Mouse (Mus musculus): ENCODE data around the gene 4930426L09Rik. TPM values are rescaled to one million over a fixed set of nuclear protein-coding genes. Genes with fewer than 3 reads are reported as not detected.

4930426L09Rik gene
- polyA plus RNA-seq, 1 experiment from 2014 or later = 0.23 TPM

- H3K4me2 ChIP-seq = no peak overlapping the region
- H3K4me1 ChIP-seq = 0 out of 2 replicates have a peak, but pooled peaks cover 4% of the 10 kb centered on the region
- 54% methylated on average over 4 of the region's 4 CpGs for WGBS
- ATAC-seq (ENCODE audit: insufficient read depth, low FRiP score, low read depth) = no peak
- no peaks in the 10 kb centered on the region for H3K9me3 ChIP-seq
- no peaks in the 10 kb centered on the region for H3K27me3 ChIP-seq (replicated peaks)
- no peak overlapping the region for H3K4me3 ChIP-seq (replicated peaks)
- H3K9ac ChIP-seq = no peak overlapping the region
- H3K36me3 ChIP-seq = no peaks in the 10 kb centered on the region
- H3K27ac ChIP-seq = no peak overlapping the region
These were observed 23.1 kb upstream of the 4930426L09Rik start for GRCm38 (mm10) chr2:18974882-18975645.

GRCm38 (mm10) chr2:18976175-18976574, 22.0 kb upstream of the 4930426L09Rik start:
- H3K9ac ChIP-seq = no peak overlapping the region
- H3K4me3 ChIP-seq (replicated peaks) = no peak overlapping the region
- 0 out of 2 replicates have a peak, but pooled peaks cover 4% of the 10 kb centered on the region for H3K4me1 ChIP-seq
- WGBS = 82% methylated on average over 2 of the region's 2 CpGs
- H3K36me3 ChIP-seq = no peaks in the 10 kb centered on the region
- H3K27ac ChIP-seq = no peak overlapping the region
- H3K4me2 ChIP-seq = no peak overlapping the region
- ATAC-seq (ENCODE audit: insufficient read depth, low FRiP score, low read depth) = no peak
- no peaks in the 10 kb centered on the region for H3K9me3 ChIP-seq
- no peaks in the 10 kb centered on the region for H3K27me3 ChIP-seq (replicated peaks)

- Histone ChIP-seq H3K4me3 (replicated peaks) (no peak overlapping the region), H3K4me2 (no peak overlapping the region), H3K9me3 (no peaks in the 10 kb centered on the region), H3K27ac (no peak overlapping the region), H3K9ac (no peak overlapping the region), H3K4me1 (0 out of 2 replicates have a peak, but pooled peaks cover 4% of the 10 kb centered on the region), H3K27me3 (replicated peaks) (no peaks in the 10 kb centered on the region), H3K36me3 (no peaks in the 10 kb centered on the region)
- 81% methylated on average over 10 of the region's 10 CpGs for WGBS
- no peak for ATAC-seq (ENCODE audit: insufficient read depth, low FRiP score, low read depth)
These were observed 20.8 kb upstream of the 4930426L09Rik start for GRCm38 (mm10) chr2:18977201-18977805.

GRCm38 (mm10) chr2:18979046-18979445, 19.1 kb upstream of the 4930426L09Rik start:
- Histone ChIP-seq H3K9ac (no peak overlapping the region), H3K27ac (no peak overlapping the region), H3K4me1 (0 out of 2 replicates have a peak, but pooled peaks cover 4% of the 10 kb centered on the region), H3K36me3 (no peaks in the 10 kb centered on the region), H3K9me3 (no peaks in the 10 kb centered on the region), H3K4me3 (replicated peaks) (no peak overlapping the region), H3K4me2 (no peak overlapping the region), H3K27me3 (replicated peaks) (no peaks in the 10 kb centered on the region)
- no peak for ATAC-seq (ENCODE audit: insufficient read depth, low FRiP score, low read depth)
- WGBS = 86% methylated on average over 4 of the region's 4 CpGs

GRCm38 (mm10) chr2:18979675-18980074, 18.5 kb upstream of the 4930426L09Rik start:
- Histone ChIP-seq H3K4me1 (0 out of 2 replicates have a peak, but pooled peaks cover 4% of the 10 kb centered on the region), H3K27me3 (replicated peaks) (no peaks in the 10 kb centered on the region), H3K4me2 (no peak overlapping the region), H3K36me3 (no peaks in the 10 kb centered on the region), H3K9me3 (no peaks in the 10 kb centered on the region), H3K9ac (no peak overlapping the region), H3K4me3 (replicated peaks) (no peak overlapping the region), H3K27ac (no peak overlapping the region)
- ATAC-seq (ENCODE audit: insufficient read depth, low FRiP score, low read depth) = no peak
- WGBS = 84% methylated on average over 7 of the region's 7 CpGs

- Histone ChIP-seq H3K4me3 (replicated peaks) (no peak overlapping the region), H3K36me3 (no peaks in the 10 kb centered on the region), H3K4me1 (0 out of 2 replicates have a peak, but pooled peaks cover 4% of the 10 kb centered on the region), H3K9ac (no peak overlapping the region), H3K27ac (no peak overlapping the region), H3K27me3 (replicated peaks) (no peaks in the 10 kb centered on the region), H3K4me2 (no peak overlapping the region), H3K9me3 (no peaks in the 10 kb centered on the region)
- 76% methylated on average over 6 of the region's 6 CpGs for WGBS
- ATAC-seq (ENCODE audit: insufficient read depth, low FRiP score, low read depth) = no peak
These were observed 15.6 kb upstream of the 4930426L09Rik start for GRCm38 (mm10) chr2:18982581-18982980.

- no peak for ATAC-seq (ENCODE audit: insufficient read depth, low FRiP score, low read depth)
- Histone ChIP-seq H3K9ac (no peak overlapping the region), H3K4me3 (replicated peaks) (no peak overlapping the region), H3K36me3 (no peaks in the 10 kb centered on the region), H3K27ac (no peak overlapping the region), H3K27me3 (replicated peaks) (no peaks in the 10 kb centered on the region), H3K4me1 (0 out of 2 replicates have a peak, but pooled peaks cover 4% of the 10 kb centered on the region), H3K9me3 (no peaks in the 10 kb centered on the region), H3K4me2 (no peak overlapping the region)
These were observed 14.6 kb upstream of the 4930426L09Rik start for GRCm38 (mm10) chr2:18983546-18983945.

GRCm38 (mm10) chr2:18984095-18984847, 13.9 kb upstream of the 4930426L09Rik start:
- no peak overlapping the region for H3K9ac ChIP-seq
- 91% methylated on average over 15 of the region's 15 CpGs for WGBS
- no peak overlapping the region for H3K4me3 ChIP-seq (replicated peaks)
- no peak overlapping the region for H3K27ac ChIP-seq
- ATAC-seq (ENCODE audit: insufficient read depth, low FRiP score, low read depth) = no peak
- H3K4me1 ChIP-seq = 0 out of 2 replicates have a peak, but pooled peaks cover 4% of the 10 kb centered on the region
- H3K36me3 ChIP-seq = no peaks in the 10 kb centered on the region
- H3K4me2 ChIP-seq = no peak overlapping the region
- H3K27me3 ChIP-seq (replicated peaks) = no peaks in the 10 kb centered on the region
- no peaks in the 10 kb centered on the region for H3K9me3 ChIP-seq

GRCm38 (mm10) chr2:18985506-18985905, 12.6 kb upstream of the 4930426L09Rik start:
- Histone ChIP-seq H3K4me2 (no peak overlapping the region), H3K36me3 (no peaks in the 10 kb centered on the region), H3K9me3 (no peaks in the 10 kb centered on the region), H3K27ac (no peak overlapping the region), H3K9ac (no peak overlapping the region), H3K4me3 (replicated peaks) (no peak overlapping the region), H3K4me1 (no peaks in the 10 kb centered on the region), H3K27me3 (replicated peaks) (no peaks in the 10 kb centered on the region)
- WGBS = 82% methylated on average over 3 of the region's 3 CpGs
- ATAC-seq (ENCODE audit: insufficient read depth, low FRiP score, low read depth) = no peak

- no peak overlapping the region for H3K4me2 ChIP-seq
- no peaks in the 10 kb centered on the region for H3K27me3 ChIP-seq (replicated peaks)
- H3K36me3 ChIP-seq = no peaks in the 10 kb centered on the region
- no peaks in the 10 kb centered on the region for H3K9me3 ChIP-seq
- no peak for ATAC-seq (ENCODE audit: insufficient read depth, low FRiP score, low read depth)
- no peak overlapping the region for H3K4me3 ChIP-seq (replicated peaks)
- no peak overlapping the region for H3K27ac ChIP-seq
- no peaks in the 10 kb centered on the region for H3K4me1 ChIP-seq
- WGBS = 82% methylated on average over 3 of the region's 3 CpGs
- no peak overlapping the region for H3K9ac ChIP-seq
These were observed 9.3 kb upstream of the 4930426L09Rik start for GRCm38 (mm10) chr2:18988885-18989284.

- Histone ChIP-seq H3K9me3 (no peaks in the 10 kb centered on the region), H3K36me3 (no peaks in the 10 kb centered on the region), H3K4me1 (0 out of 2 replicates have a peak, but pooled peaks cover 2% of the 10 kb centered on the region), H3K4me2 (no peak overlapping the region), H3K27me3 (replicated peaks) (no peaks in the 10 kb centered on the region), H3K9ac (no peak overlapping the region), H3K4me3 (replicated peaks) (no peak overlapping the region), H3K27ac (no peak overlapping the region)
- ATAC-seq (ENCODE audit: insufficient read depth, low FRiP score, low read depth) = peak; percentile 87
- 61% methylated on average over 7 of the region's 7 CpGs for WGBS
These were observed 5.3 kb upstream of the 4930426L09Rik start for GRCm38 (mm10) chr2:18992512-18993510.

Data from stomach, embryonic 15.5 days (tissue).